Mouse (Mus musculus) spleen, adult 2 months (tissue): ENCODE results near the gene Slc15a3.

Experiments
- CTCF ChIP-seq: fragments of 200-500 bp; IDR thresholded peaks from 2 replicates; pipeline ENCODE4 v1.5.1; 2011; ENCODE audit warnings: mild to moderate bottlenecking, inconsistent platforms; ENCODE audit not compliant: insufficient read depth, insufficient read length, insufficient replicate concordance; ENCODE audit errors: extremely low read depth
- POLR2A ChIP-seq: fragments of 200-500 bp; IDR thresholded peaks from 2 replicates; pipeline ENCODE4 v1.6.1; 2011; ENCODE audit warnings: low read depth, low read length, inconsistent platforms

GRCm38 (mm10) chr19:10881426-10882154, 42.1 kb downstream of the Slc15a3 start, which contains the start of gene Tmem109:
- TF ChIP-seq POLR2A = no peak; the same call in 1 of the 2 replicates
- no peak for TF ChIP-seq CTCF
